Mouse (Mus musculus): ENCODE data around the gene Ret. TPM values are rescaled to one million over a fixed set of nuclear protein-coding genes. Genes with fewer than 3 reads are reported as not detected.

Ret gene
- polyA plus RNA-seq, 1 experiment from 2014 or later, result 13.1 TPM

DNA sequence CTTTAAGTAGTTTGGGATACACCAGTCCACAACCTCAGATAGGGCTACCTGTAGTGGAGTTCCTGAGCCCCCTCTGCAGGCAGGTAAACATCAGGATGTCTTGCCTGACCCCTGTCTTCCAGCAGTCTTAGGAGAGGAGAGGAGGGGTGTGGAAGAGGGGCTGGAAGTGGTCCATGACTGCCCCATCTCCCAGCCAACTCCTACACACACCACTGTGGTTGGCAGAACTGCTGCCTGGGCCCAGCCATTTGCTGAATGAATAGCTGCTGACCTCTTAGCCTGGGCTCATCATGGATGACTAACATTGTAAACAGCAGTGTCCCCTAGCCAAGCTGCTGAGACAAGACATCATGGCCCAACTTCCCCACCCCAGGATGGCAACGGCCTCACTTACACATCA, 32.0 kb downstream of the Ret start:
- H3K9ac ChIP-seq (ENCODE audit: low read length), result no peak overlapping the region
- no peaks in the 10 kb centered on the region for H3K9me3 ChIP-seq (replicated peaks; ENCODE audit: control insufficient read depth, low read length)
- H3K4me3 ChIP-seq (replicated peaks; ENCODE audit: low read length), result no peak overlapping the region
- no peaks in the 10 kb centered on the region for H3K4me1 ChIP-seq (ENCODE audit: control insufficient read depth, insufficient read depth, low read length)
- WGBS, result 75% methylated on average over 1 of the region's 1 CpGs
- no peak for ATAC-seq (ENCODE audit: insufficient read depth, low FRiP score)
- H3K36me3 ChIP-seq (ENCODE audit: control insufficient read depth, insufficient read depth, low read length), result no peaks in the 10 kb centered on the region
- H3K27me3 ChIP-seq (ENCODE audit: control insufficient read depth, insufficient read depth, low read length), result no peaks in the 10 kb centered on the region
- H3K4me2 ChIP-seq (ENCODE audit: low read depth, low read length), result no peak overlapping the region
- no peak overlapping the region for H3K27ac ChIP-seq (ENCODE audit: low read length)

- no peaks in the 10 kb centered on the region for H3K4me1 ChIP-seq (ENCODE audit: control insufficient read depth, insufficient read depth, low read length)
- H3K9me3 ChIP-seq (replicated peaks; ENCODE audit: control insufficient read depth, low read length), result no peaks in the 10 kb centered on the region
- no peaks in the 10 kb centered on the region for H3K27me3 ChIP-seq (ENCODE audit: control insufficient read depth, insufficient read depth, low read length)
- no peak for ATAC-seq (ENCODE audit: insufficient read depth, low FRiP score)
- no peaks in the 10 kb centered on the region for H3K36me3 ChIP-seq (ENCODE audit: control insufficient read depth, insufficient read depth, low read length)
- H3K4me3 ChIP-seq (replicated peaks; ENCODE audit: low read length), result no peak overlapping the region
- H3K27ac ChIP-seq (ENCODE audit: low read length), result no peak overlapping the region
- H3K4me2 ChIP-seq (ENCODE audit: low read depth, low read length), result no peak overlapping the region
- 61% methylated on average over 8 of the region's 8 CpGs for WGBS
- H3K9ac ChIP-seq (ENCODE audit: low read length), result no peak overlapping the region
Measured at GRCm38 (mm10) chr6:118164691-118165090, 32.8 kb downstream of the Ret start.

DNA sequence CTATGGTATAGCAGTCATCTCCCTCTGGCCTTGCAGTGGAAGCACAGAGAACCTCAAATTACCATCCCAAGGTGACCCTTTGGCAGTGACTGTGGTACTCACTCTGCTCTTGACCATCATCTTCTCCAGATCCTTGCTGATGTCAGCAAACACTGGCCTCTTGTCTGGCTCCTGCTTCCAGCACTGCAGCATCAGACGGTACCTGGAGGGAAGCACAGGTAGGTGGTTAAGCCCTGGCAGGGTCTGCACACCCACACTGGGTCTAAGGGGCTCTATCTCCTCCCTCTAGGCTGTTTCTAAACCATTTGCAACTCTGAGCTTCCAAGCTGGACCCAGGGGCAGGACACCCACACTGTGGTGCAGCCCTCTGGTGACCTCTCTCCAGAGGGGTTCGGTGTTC, 34.4 kb downstream of the Ret start:
- no peak for ATAC-seq (ENCODE audit: insufficient read depth, low FRiP score)
- Histone ChIP-seq H3K4me2 (ENCODE audit: low read depth, low read length) (no peak overlapping the region), H3K9me3 (replicated peaks; ENCODE audit: control insufficient read depth, low read length) (no peaks in the 10 kb centered on the region), H3K9ac (ENCODE audit: low read length) (no peak overlapping the region), H3K27ac (ENCODE audit: low read length) (no peak overlapping the region), H3K4me3 (replicated peaks; ENCODE audit: low read length) (no peak overlapping the region), H3K4me1 (ENCODE audit: control insufficient read depth, insufficient read depth, low read length) (no peaks in the 10 kb centered on the region), H3K27me3 (ENCODE audit: control insufficient read depth, insufficient read depth, low read length) (no peaks in the 10 kb centered on the region; the same call in 1 of the 2 replicates), H3K36me3 (ENCODE audit: control insufficient read depth, insufficient read depth, low read length) (no peaks in the 10 kb centered on the region)
- 90% methylated on average over 2 of the region's 2 CpGs for whole genome bisulfite sequencing

DNA sequence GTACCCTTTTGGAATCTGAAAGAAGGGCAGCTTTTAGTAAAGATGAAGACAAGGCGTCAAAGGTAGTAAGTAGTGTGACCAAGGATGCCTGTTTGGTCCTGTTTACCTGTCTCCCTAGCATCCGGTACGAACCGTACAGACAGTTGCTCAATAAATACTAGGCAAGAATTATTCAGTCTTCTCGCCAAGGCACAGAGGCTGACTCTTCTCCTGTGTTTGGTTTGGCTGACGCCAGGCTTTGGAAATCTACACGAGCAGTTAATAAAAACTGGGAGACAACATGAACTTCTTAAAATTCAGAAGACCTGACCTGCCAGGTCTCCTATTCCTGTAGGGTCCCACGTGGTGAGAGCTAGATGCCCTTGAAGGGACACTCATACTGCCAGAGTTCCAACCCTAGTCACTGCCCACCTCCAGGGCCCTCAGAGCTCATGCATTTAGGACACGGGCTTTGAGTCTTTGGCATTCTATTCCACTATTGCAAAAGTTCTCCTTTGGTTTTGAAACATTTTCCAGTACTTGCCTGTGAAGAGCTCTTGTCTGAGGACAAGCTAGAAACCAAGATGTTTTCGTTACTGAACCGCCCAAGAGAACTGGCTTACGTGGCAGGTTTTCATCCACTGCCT, 34.9 kb downstream of the Ret start:
- H3K27ac ChIP-seq (ENCODE audit: low read length), result no peak overlapping the region
- H3K9ac ChIP-seq (ENCODE audit: low read length), result no peak overlapping the region
- 87% methylated on average over 12 of the region's 12 CpGs for WGBS
- no peak overlapping the region for H3K4me2 ChIP-seq (ENCODE audit: low read depth, low read length)
- no peaks in the 10 kb centered on the region for H3K36me3 ChIP-seq (ENCODE audit: control insufficient read depth, insufficient read depth, low read length)
- no peak overlapping the region for H3K4me3 ChIP-seq (replicated peaks; ENCODE audit: low read length)
- no peak for ATAC-seq (ENCODE audit: insufficient read depth, low FRiP score)
- no peaks in the 10 kb centered on the region for H3K4me1 ChIP-seq (ENCODE audit: control insufficient read depth, insufficient read depth, low read length)
- H3K9me3 ChIP-seq (replicated peaks; ENCODE audit: control insufficient read depth, low read length), result no peaks in the 10 kb centered on the region
- no peaks in the 10 kb centered on the region; the same call in 1 of the 2 replicates for H3K27me3 ChIP-seq (ENCODE audit: control insufficient read depth, insufficient read depth, low read length)

DNA sequence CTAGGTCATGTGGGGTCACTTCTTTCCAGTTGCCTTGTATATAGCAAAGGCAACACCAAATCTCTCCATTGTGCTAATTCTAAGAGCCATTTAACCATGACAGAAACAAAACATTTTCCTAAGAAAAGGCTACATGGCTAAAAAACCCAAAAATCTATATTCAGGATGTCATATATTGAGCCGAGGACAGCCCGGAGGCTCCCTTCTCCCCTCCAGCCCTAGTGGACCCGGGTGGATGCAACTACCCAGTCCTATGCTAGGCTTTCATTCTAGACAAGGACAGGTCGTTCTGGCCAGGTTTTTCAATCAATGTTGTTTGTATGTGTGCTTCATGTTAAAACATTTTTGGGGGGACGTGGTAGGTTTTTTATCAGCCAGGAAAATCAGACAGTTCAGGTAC, 44.4 kb downstream of the Ret start:
- Histone ChIP-seq H3K4me1 (ENCODE audit: control insufficient read depth, insufficient read depth, low read length) (no peaks in the 10 kb centered on the region), H3K9me3 (replicated peaks; ENCODE audit: control insufficient read depth, low read length) (no peaks in the 10 kb centered on the region), H3K4me2 (ENCODE audit: low read depth, low read length) (no peak overlapping the region), H3K36me3 (ENCODE audit: control insufficient read depth, insufficient read depth, low read length) (no peaks in the 10 kb centered on the region), H3K27ac (ENCODE audit: low read length) (no peak overlapping the region), H3K9ac (ENCODE audit: low read length) (no peak overlapping the region), H3K4me3 (replicated peaks; ENCODE audit: low read length) (no peak overlapping the region), H3K27me3 (ENCODE audit: control insufficient read depth, insufficient read depth, low read length) (no peaks in the 10 kb centered on the region)
- 83% methylated on average over 5 of the region's 5 CpGs for WGBS
- ATAC-seq (ENCODE audit: insufficient read depth, low FRiP score), result no peak

GRCm38 (mm10) chr6:118150988-118151387, 46.5 kb downstream of the Ret start:
- no peak overlapping the region for H3K27ac ChIP-seq (ENCODE audit: low read length)
- H3K4me1 ChIP-seq (ENCODE audit: control insufficient read depth, insufficient read depth, low read length), result no peaks in the 10 kb centered on the region
- H3K27me3 ChIP-seq (ENCODE audit: control insufficient read depth, insufficient read depth, low read length), result no peaks in the 10 kb centered on the region
- no peaks in the 10 kb centered on the region for H3K9me3 ChIP-seq (replicated peaks; ENCODE audit: control insufficient read depth, low read length)
- ATAC-seq (ENCODE audit: insufficient read depth, low FRiP score), result no peak
- no peak overlapping the region for H3K4me3 ChIP-seq (replicated peaks; ENCODE audit: low read length)
- H3K4me2 ChIP-seq (ENCODE audit: low read depth, low read length), result no peak overlapping the region
- no peak overlapping the region for H3K9ac ChIP-seq (ENCODE audit: low read length)
- no peaks in the 10 kb centered on the region for H3K36me3 ChIP-seq (ENCODE audit: control insufficient read depth, insufficient read depth, low read length)
- WGBS, result 69% methylated on average over 8 of the region's 8 CpGs

DNA sequence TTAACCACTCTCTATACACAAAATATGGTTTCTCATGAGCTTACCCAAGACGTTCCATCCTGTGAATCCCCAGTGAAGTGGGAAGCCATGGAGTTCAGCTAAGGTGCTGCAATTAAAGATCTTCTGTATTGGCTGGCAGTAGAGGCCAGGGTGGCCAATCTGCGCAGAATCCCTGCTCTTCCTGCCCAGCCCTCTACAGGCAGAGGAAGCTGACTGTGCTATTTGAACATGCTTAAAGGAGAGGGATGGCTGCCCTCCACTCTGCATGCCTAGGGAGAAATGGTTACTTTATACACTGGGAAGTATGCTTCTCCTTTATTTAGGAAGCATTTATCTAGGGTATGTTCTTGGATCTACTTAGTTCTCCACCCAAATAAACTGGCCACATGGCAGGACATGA, 47.0 kb downstream of the Ret start:
- ATAC-seq (ENCODE audit: insufficient read depth, low FRiP score), result no peak
- Histone ChIP-seq H3K4me3 (replicated peaks; ENCODE audit: low read length) (no peak overlapping the region), H3K27ac (ENCODE audit: low read length) (no peak overlapping the region), H3K9ac (ENCODE audit: low read length) (no peak overlapping the region), H3K4me2 (ENCODE audit: low read depth, low read length) (no peak overlapping the region), H3K36me3 (ENCODE audit: control insufficient read depth, insufficient read depth, low read length) (no peaks in the 10 kb centered on the region), H3K27me3 (ENCODE audit: control insufficient read depth, insufficient read depth, low read length) (no peaks in the 10 kb centered on the region), H3K9me3 (replicated peaks; ENCODE audit: control insufficient read depth, low read length) (no peaks in the 10 kb centered on the region), H3K4me1 (ENCODE audit: control insufficient read depth, insufficient read depth, low read length) (no peaks in the 10 kb centered on the region)
- WGBS, result 79% methylated on average over 2 of the region's 2 CpGs

GRCm38 (mm10) chr6:118150128-118150527, 47.4 kb downstream of the Ret start:
- Histone ChIP-seq H3K27me3 (ENCODE audit: control insufficient read depth, insufficient read depth, low read length) (no peaks in the 10 kb centered on the region), H3K4me1 (ENCODE audit: control insufficient read depth, insufficient read depth, low read length) (no peaks in the 10 kb centered on the region), H3K4me2 (ENCODE audit: low read depth, low read length) (no peak overlapping the region), H3K27ac (ENCODE audit: low read length) (no peak overlapping the region), H3K9ac (ENCODE audit: low read length) (no peak overlapping the region), H3K36me3 (ENCODE audit: control insufficient read depth, insufficient read depth, low read length) (no peaks in the 10 kb centered on the region), H3K9me3 (replicated peaks; ENCODE audit: control insufficient read depth, low read length) (no peaks in the 10 kb centered on the region), H3K4me3 (replicated peaks; ENCODE audit: low read length) (no peak overlapping the region)
- no peak for ATAC-seq (ENCODE audit: insufficient read depth, low FRiP score)
- 81% methylated on average over 4 of the region's 4 CpGs for WGBS

DNA sequence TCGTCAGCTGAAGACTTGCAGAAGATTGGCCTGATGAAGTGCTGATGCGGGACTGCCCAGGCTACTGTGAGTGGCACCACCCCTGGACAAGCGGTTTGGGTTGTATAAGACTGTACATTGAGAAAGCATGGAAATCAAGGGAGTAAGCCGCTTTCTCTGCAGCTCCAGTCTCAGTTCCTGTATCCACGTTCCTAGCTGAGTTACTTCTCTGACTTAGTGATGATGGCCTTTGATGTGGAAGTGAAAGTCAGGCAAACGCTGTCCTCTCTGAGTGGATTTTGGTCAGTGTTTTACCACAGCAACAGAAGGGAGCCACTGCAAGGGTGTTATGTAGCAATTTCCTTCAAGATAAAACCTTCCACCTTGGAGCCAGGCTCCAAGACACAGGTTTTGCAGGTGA, 56.6 kb downstream of the Ret start:
- Histone ChIP-seq H3K4me3 (replicated peaks; ENCODE audit: low read length) (no peak overlapping the region), H3K4me2 (ENCODE audit: low read depth, low read length) (no peak overlapping the region), H3K36me3 (ENCODE audit: control insufficient read depth, insufficient read depth, low read length) (no peaks in the 10 kb centered on the region), H3K27me3 (ENCODE audit: control insufficient read depth, insufficient read depth, low read length) (no peaks in the 10 kb centered on the region), H3K9ac (ENCODE audit: low read length) (no peak overlapping the region), H3K4me1 (ENCODE audit: control insufficient read depth, insufficient read depth, low read length) (0 out of 2 replicates have a peak, but pooled peaks cover 3% of the 10 kb centered on the region), H3K9me3 (replicated peaks; ENCODE audit: control insufficient read depth, low read length) (no peaks in the 10 kb centered on the region), H3K27ac (ENCODE audit: low read length) (no peak overlapping the region)
- WGBS, result 73% methylated on average over 6 of the region's 6 CpGs
- no peak for ATAC-seq (ENCODE audit: insufficient read depth, low FRiP score)
